Mouse (Mus musculus) G1E (cell line): Measurements from ENCODE around the gene Ankrd49.

Experiments used
- CTCF ChIP-seq: IDR thresholded peaks from 2 replicates; pipeline ENCODE4 v1.5.1; 2012; ENCODE audit warnings: low read depth, low read length, inconsistent platforms, mixed read lengths
- GATA1 ChIP-seq: IDR thresholded peaks from 2 replicates; pipeline ENCODE4 v1.6.1; 2012; ENCODE audit warnings: borderline replicate concordance, low read length, inconsistent platforms, mixed read lengths
- GATA2 ChIP-seq: IDR thresholded peaks from 2 replicates; pipeline ENCODE4 v1.6.1; 2012; ENCODE audit warnings: low read depth, low read length, inconsistent platforms, borderline replicate concordance
- POLR2AphosphoS5 ChIP-seq: IDR thresholded peaks from 2 replicates; pipeline ENCODE4 v1.6.1; 2012; ENCODE audit warnings: low read depth, low read length, inconsistent platforms; ENCODE audit not compliant: insufficient replicate concordance
- TAL1 ChIP-seq: conservative IDR thresholded peaks from 2 replicates; pipeline ENCODE4 v1.6.1; 2012; ENCODE audit warnings: low read depth, low read length, inconsistent platforms, mixed read lengths

GRCm38 (mm10) chr9:14784039-14785002 is at the start of gene Ankrd49, which contains the start of gene Mre11a:
- TF ChIP-seq CTCF: no peak
- no peak for TF ChIP-seq TAL1
- TF ChIP-seq GATA2: no peak
- TF ChIP-seq POLR2AphosphoS5: no peak
- TF ChIP-seq GATA1: no peak
